Mouse (Mus musculus): ENCODE measurements around the gene Ahnak.

- TF ChIP-seq E2F4 (IDR thresholded peaks at IDR 0.05; ENCODE audit: borderline replicate concordance, low read depth, low read length) (no peak), POLR2AphosphoS2 (IDR thresholded peaks at IDR 0.05; ENCODE audit: low read length) (no peak), CTCF (IDR thresholded peaks at IDR 0.05 in 2 of 3, conservative IDR thresholded peaks at IDR 0.05 in 1 of 3; ENCODE audit: control insufficient read depth in 1 of 3, insufficient read depth in 1 of 3, low read depth in 2 of 3, low read length in 3 of 3, poor library complexity in 1 of 3, severe bottlenecking in 1 of 3) (no peak), ZC3H11A (IDR thresholded peaks at IDR 0.05; ENCODE audit: low read depth, low read length) (no peak), HCFC1 (IDR thresholded peaks at IDR 0.05; ENCODE audit: low read depth, low read length) (no peak), ZNF384 (IDR thresholded peaks at IDR 0.05; ENCODE audit: low read depth, low read length) (no peak), POLR2A (IDR thresholded peaks at IDR 0.05; ENCODE audit: control insufficient read depth in 1 of 2, insufficient read depth in 1 of 2, low read depth in 1 of 2, low read length in 2 of 2, poor library complexity in 1 of 2) (no peak), BHLHE40 (IDR thresholded peaks at IDR 0.05; ENCODE audit: borderline replicate concordance, low read depth, low read length) (no peak), TAL1 (IDR thresholded peaks at IDR 0.05; ENCODE audit: low read length) (no peak), KAT2A (conservative IDR thresholded peaks at IDR 0.05; ENCODE audit: low read depth, low read length) (no peak), EP300 (IDR thresholded peaks at IDR 0.05; ENCODE audit: low read depth in 1 of 2, low read length in 2 of 2) (0 out of 4 replicates have a peak, but pooled peaks of 1 of the 2 experiments have one; percentile 12), MEF2A (IDR thresholded peaks at IDR 0.05; ENCODE audit: extremely low read depth, insufficient replicate concordance, low read depth, low read length, poor library complexity, severe bottlenecking) (no peak), SMC3 (IDR thresholded peaks at IDR 0.05; ENCODE audit: low read depth, low read length) (no peak), MAX (IDR thresholded peaks at IDR 0.05; ENCODE audit: low read length) (no peak)
Measured at GRCm38 (mm10) chr19:9058944-9059343, 69.9 kb downstream of the Ahnak start.

Data from MEL (cell line).